Mouse (Mus musculus): ENCODE data around the gene Mmp7.

Mmp7 gene

GRCm38 (mm10) chr9:7728997-7729396, 37.1 kb downstream of the Mmp7 start:
- DNase-seq (ENCODE audit: extremely low read depth, insufficient read length, low spot score), result no peak

- no peak for DNase-seq (ENCODE audit: extremely low read depth, insufficient read length, low spot score)
Observed at GRCm38 (mm10) chr9:7742696-7743095, 50.8 kb downstream of the Mmp7 start.

GRCm38 (mm10) chr9:7744156-7744555, 52.3 kb downstream of the Mmp7 start:
- no peak for DNase-seq (ENCODE audit: extremely low read depth, insufficient read length, low spot score)

GRCm38 (mm10) chr9:7748881-7749280, 57.0 kb downstream of the Mmp7 start:
- DNase-seq (ENCODE audit: extremely low read depth, insufficient read length, low spot score), result no peak
